Mouse (Mus musculus) MEL (cell line): ENCODE results near the gene Olfr47. TPM values are rescaled to one million over a fixed set of nuclear protein-coding genes. Genes with fewer than 3 reads are reported as not detected.
A peak's percentile ranks its signal among the peaks of the same experiment; 100 is the strongest.

Experiments
- DNase-seq: peaks from one replicate; pipeline ENCODE4 v3.0.0; 2011; ENCODE audit warnings: low read depth, low spot score
- H3K27ac ChIP-seq: 2 replicates; pipeline ENCODE4 v1.5.1; 2012; ENCODE audit warnings: low read depth, mild to moderate bottlenecking, control low read depth, low read length, moderate library complexity; ENCODE audit not compliant: control insufficient read depth
- H3K27me3 ChIP-seq, 2 experiments: fragments of 150-350 bp in 1 of 2; sonication (generic) in 1 of 2; 2 replicates each; pipeline ENCODE4 v1.6.1; 2012; ENCODE audit warnings: low read length in 2 of 2, mild to moderate bottlenecking in 2 of 2, improper control_type of control experiment in 1 of 2, moderate library complexity in 1 of 2; ENCODE audit not compliant: insufficient read depth in 2 of 2, control insufficient read depth in 1 of 2
- H3K36me3 ChIP-seq, 2 experiments: 2 replicates each; pipeline ENCODE4 v1.6.1; 2012 to 2014; ENCODE audit warnings: low read length in 2 of 2, improper control_type of control experiment in 1 of 2, inconsistent platforms in 1 of 2, mild to moderate bottlenecking in 1 of 2; ENCODE audit not compliant: insufficient read depth in 2 of 2, control insufficient read depth in 1 of 2
- H3K4me1 ChIP-seq, 2 experiments: fragments of 150-350 bp in 1 of 2; sonication (generic) in 1 of 2; 2 replicates each; pipeline ENCODE4 v1.6.1; 2012; ENCODE audit warnings: low read length in 2 of 2, improper control_type of control experiment in 1 of 2, mild to moderate bottlenecking in 1 of 2; ENCODE audit not compliant: insufficient read depth in 2 of 2, control insufficient read depth in 1 of 2
- H3K4me3 ChIP-seq, 2 experiments: fragments of 150-350 bp in 1 of 2; sonication (generic) in 1 of 2; 2 replicates each; pipeline ENCODE4 v1.5.1; 2012; ENCODE audit warnings: low read depth in 2 of 2, low read length in 2 of 2, mild to moderate bottlenecking in 2 of 2, moderate library complexity in 2 of 2, control low read depth in 1 of 2, improper control_type of control experiment in 1 of 2; ENCODE audit not compliant: control insufficient read depth in 1 of 2, insufficient read depth in 1 of 2
- H3K79me2 ChIP-seq: 2 replicates; pipeline ENCODE4 v1.6.1; 2012; ENCODE audit warnings: mild to moderate bottlenecking, low read length, moderate library complexity; ENCODE audit not compliant: control insufficient read depth, poor library complexity, insufficient read depth
- H3K9ac ChIP-seq: 2 replicates; pipeline ENCODE4 v1.6.1; 2012; ENCODE audit warnings: low read depth, mild to moderate bottlenecking, control low read depth, low read length, moderate library complexity; ENCODE audit not compliant: control insufficient read depth, poor library complexity, severe bottlenecking
- H3K9me3 ChIP-seq: fragments of 150-350 bp; sonication (generic); replicated peaks from 2 replicates; pipeline ENCODE4 v1.6.1; 2012; ENCODE audit warnings: mild to moderate bottlenecking, low read length, improper control_type of control experiment, moderate library complexity; ENCODE audit not compliant: insufficient read depth
- CHD1 ChIP-seq: IDR thresholded peaks from 2 replicates; pipeline ENCODE4 v1.6.1; 2012; ENCODE audit warnings: low read depth, mild to moderate bottlenecking, inconsistent platforms, low read length, improper control_type of control experiment
- CTCF ChIP-seq, 3 experiments: IDR thresholded peaks in 2 of 3; conservative IDR thresholded peaks in 1 of 3; 2 replicates each; pipeline ENCODE4 v1.5.1; 2011 to 2012; ENCODE audit warnings: low read length in 3 of 3, low read depth in 2 of 3, mild to moderate bottlenecking in 2 of 3, improper control_type of control experiment in 1 of 3, inconsistent platforms in 1 of 3, mixed read lengths in 1 of 3, moderate library complexity in 1 of 3; ENCODE audit not compliant: control insufficient read depth in 1 of 3, insufficient read depth in 1 of 3, poor library complexity in 1 of 3, severe bottlenecking in 1 of 3
- E2F4 ChIP-seq: IDR thresholded peaks from 2 replicates; pipeline ENCODE4 v1.6.1; 2011; ENCODE audit warnings: low read depth, low read length, improper control_type of control experiment, borderline replicate concordance
- GABPA ChIP-seq: IDR thresholded peaks from 2 replicates; pipeline ENCODE4 v1.6.1; 2012; ENCODE audit warnings: low read depth, mild to moderate bottlenecking, inconsistent platforms, low read length, improper control_type of control experiment, moderate library complexity
- GATA1 ChIP-seq: IDR thresholded peaks from 2 replicates; pipeline ENCODE4 v1.6.1; 2011; ENCODE audit warnings: low read depth, low read length, improper control_type of control experiment
- KAT2A ChIP-seq: conservative IDR thresholded peaks from 2 replicates; pipeline ENCODE4 v1.6.1; 2012; ENCODE audit warnings: low read depth, low read length, improper control_type of control experiment, inconsistent platforms
- MAFK ChIP-seq: IDR thresholded peaks from 2 replicates; pipeline ENCODE4 v1.6.1; 2011; ENCODE audit warnings: low read depth, mild to moderate bottlenecking, low read length, improper control_type of control experiment, borderline replicate concordance
- MXI1 ChIP-seq: IDR thresholded peaks from 2 replicates; pipeline ENCODE4 v1.6.1; 2011; ENCODE audit warnings: mild to moderate bottlenecking, low read depth, low read length, improper control_type of control experiment
- MYC ChIP-seq: IDR thresholded peaks from 2 replicates; pipeline ENCODE4 v1.6.1; 2011; ENCODE audit warnings: low read depth, mild to moderate bottlenecking, low read length, improper control_type of control experiment, moderate library complexity
- NELFE ChIP-seq: IDR thresholded peaks from 2 replicates; pipeline ENCODE4 v1.6.1; 2011; ENCODE audit warnings: low read depth, low read length, improper control_type of control experiment
- POLR2A ChIP-seq, 2 experiments: IDR thresholded peaks; 2 replicates each; pipeline ENCODE4 v1.6.1; 2011 to 2012; ENCODE audit warnings: low read length in 2 of 2, mild to moderate bottlenecking in 2 of 2, control low read depth in 1 of 2, improper control_type of control experiment in 1 of 2, low read depth in 1 of 2, moderate library complexity in 1 of 2; ENCODE audit not compliant: control insufficient read depth in 1 of 2, insufficient read depth in 1 of 2, poor library complexity in 1 of 2
- POLR2AphosphoS2 ChIP-seq: IDR thresholded peaks from 2 replicates; pipeline ENCODE4 v1.6.1; 2011; ENCODE audit warnings: low read length, improper control_type of control experiment
- POLR2AphosphoS5 ChIP-seq: IDR thresholded peaks from 2 replicates; pipeline ENCODE4 v1.6.1; 2012; ENCODE audit warnings: low read depth, borderline replicate concordance, mild to moderate bottlenecking, inconsistent platforms, low read length, moderate library complexity, mixed read lengths
- RAD21 ChIP-seq: IDR thresholded peaks from 2 replicates; pipeline ENCODE4 v1.6.1; 2011; ENCODE audit warnings: mild to moderate bottlenecking, low read depth, low read length, improper control_type of control experiment
- SIN3A ChIP-seq: IDR thresholded peaks from 2 replicates; pipeline ENCODE4 v1.6.1; 2012; ENCODE audit warnings: low read length, improper control_type of control experiment, inconsistent platforms
- TAL1 ChIP-seq: IDR thresholded peaks from 2 replicates; pipeline ENCODE4 v1.6.1; 2012; ENCODE audit warnings: mild to moderate bottlenecking, inconsistent platforms, low read length, moderate library complexity, mixed read lengths
- TBP ChIP-seq: IDR thresholded peaks from 2 replicates; pipeline ENCODE4 v1.8.0; 2011; ENCODE audit warnings: low read depth, low read length, improper control_type of control experiment
- UBTF ChIP-seq: IDR thresholded peaks from 2 replicates; pipeline ENCODE4 v1.6.1; 2012; ENCODE audit warnings: low read depth, mild to moderate bottlenecking, inconsistent platforms, low read length, improper control_type of control experiment, moderate library complexity, borderline replicate concordance; ENCODE audit not compliant: insufficient read depth
- ZMIZ1 ChIP-seq: IDR thresholded peaks from 2 replicates; pipeline ENCODE4 v1.6.1; 2012; ENCODE audit warnings: low read depth, mild to moderate bottlenecking, inconsistent platforms, low read length, improper control_type of control experiment, moderate library complexity
- polyA plus RNA-seq, 2 experiments: library from polyadenylated mRNA; stranded (reverse) in 1 of 2; unstranded in 1 of 2; fragments of >175 nt in 1 of 2; fragments of >200 nt in 1 of 2; gene quantifications; 2 replicates each; pipeline versions ENCODE4 v1.2.1 to v1.2.4; 2012; ENCODE audit warnings: low replicate concordance in 2 of 2, low read depth in 1 of 2; ENCODE audit not compliant: insufficient read length in 2 of 2, insufficient read depth in 1 of 2, missing spikeins in 1 of 2
- total RNA-seq: library from RNA; depleted of rRNA; stranded (reverse); fragments of 300-350 nt; gene quantifications from 2 replicates; pipeline ENCODE4 v1.2.3, GENCODE M21; 2012

Gene Olfr47
- total and polyA plus RNA-seq, 3 experiments, result not detected

DNA sequence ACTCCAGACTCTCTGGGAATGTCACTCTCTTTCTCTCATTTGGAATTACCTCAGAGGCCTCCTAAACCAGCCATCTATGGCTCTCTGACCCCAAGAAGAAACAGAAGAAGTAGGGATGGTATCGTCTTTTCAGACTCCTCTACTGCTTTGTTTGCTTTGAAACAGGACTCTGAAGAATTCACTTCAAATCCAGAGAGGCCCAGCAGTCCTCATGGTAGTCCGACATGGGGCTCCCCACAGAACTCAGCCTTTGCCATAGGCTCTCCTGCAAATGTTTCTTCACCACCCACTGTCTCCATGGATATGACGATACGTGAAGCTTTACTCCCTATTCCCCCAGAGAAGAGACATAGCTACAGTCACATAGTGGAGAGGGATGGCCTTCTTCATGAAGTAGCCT is 42.8 kb downstream of the Olfr47 start:
- H3K27me3 ChIP-seq, result no peaks in the 10 kb centered on the region
- TF ChIP-seq CHD1, result no peak
- no peak for TF ChIP-seq ZMIZ1
- TF ChIP-seq MAFK, result no peak
- TF ChIP-seq POLR2A (IDR thresholded peaks at IDR 0.05; ENCODE audit: control insufficient read depth in 1 of 2, insufficient read depth in 1 of 2, low read depth in 1 of 2, low read length in 2 of 2, poor library complexity in 1 of 2), result no peak
- TF ChIP-seq NELFE, result no peak
- TF ChIP-seq SIN3A, result no peak
- TF ChIP-seq GATA1, result no peak
- TF ChIP-seq POLR2AphosphoS5, result no peak
- TF ChIP-seq POLR2AphosphoS2, result no peak
- TF ChIP-seq UBTF, result no peak
- TF ChIP-seq CTCF (IDR thresholded peaks at IDR 0.05 in 2 of 3, conservative IDR thresholded peaks at IDR 0.05 in 1 of 3; ENCODE audit: control insufficient read depth in 1 of 3, insufficient read depth in 1 of 3, low read depth in 2 of 3, low read length in 3 of 3, poor library complexity in 1 of 3, severe bottlenecking in 1 of 3), result no peak
- TF ChIP-seq RAD21, result no peak
- TF ChIP-seq TAL1, result no peak
- TF ChIP-seq GABPA, result no peak
- TF ChIP-seq MYC, result no peak
- no peak for TF ChIP-seq TBP
- no peak for TF ChIP-seq E2F4
- no peak for TF ChIP-seq KAT2A
- H3K36me3 ChIP-seq, result no peaks in the 10 kb centered on the region
- H3K27ac ChIP-seq, result no peak overlapping the region
- no peak overlapping the region for H3K9ac ChIP-seq
- DNase-seq, result no peak
- H3K4me3 ChIP-seq, result no peak overlapping the region
- no peaks in the 10 kb centered on the region for H3K4me1 ChIP-seq
- H3K9me3 ChIP-seq, result no peaks in the 10 kb centered on the region
- H3K79me2 ChIP-seq, result no peaks in the 10 kb centered on the region

DNA sequence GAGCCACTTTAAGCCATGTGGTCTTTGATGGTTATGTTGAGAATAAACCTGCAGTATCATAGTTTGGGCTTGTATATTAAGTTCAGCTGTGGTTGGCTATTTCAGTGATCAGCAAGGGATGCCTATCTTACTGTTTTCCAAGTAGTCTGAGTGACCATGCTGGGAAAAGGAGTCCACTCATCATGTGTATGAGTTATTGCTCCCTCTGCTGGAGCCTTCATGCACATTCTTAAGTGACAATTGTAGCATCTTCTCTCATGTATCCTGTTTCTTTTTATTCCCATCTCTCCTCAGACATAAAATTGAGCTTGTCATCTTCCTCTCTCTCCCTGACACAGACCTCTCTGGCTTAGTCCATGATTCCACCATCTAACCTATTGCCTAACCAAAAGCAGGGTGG is 46.9 kb downstream of the Olfr47 start:
- H3K9me3 ChIP-seq, result no peaks in the 10 kb centered on the region
- H3K79me2 ChIP-seq, result no peaks in the 10 kb centered on the region
- H3K9ac ChIP-seq, result no peak overlapping the region
- no peaks in the 10 kb centered on the region for H3K36me3 ChIP-seq
- H3K27me3 ChIP-seq, result no peaks in the 10 kb centered on the region
- no peak for DNase-seq
- H3K4me3 ChIP-seq, result no peak overlapping the region
- H3K27ac ChIP-seq, result no peak overlapping the region
- H3K4me1 ChIP-seq, result no peaks in the 10 kb centered on the region
- peak in 1 of 3 experiments; percentile 21; a peak in 1 of 6 replicates for TF ChIP-seq CTCF (IDR thresholded peaks at IDR 0.05 in 2 of 3, conservative IDR thresholded peaks at IDR 0.05 in 1 of 3; ENCODE audit: control insufficient read depth in 1 of 3, insufficient read depth in 1 of 3, low read depth in 2 of 3, low read length in 3 of 3, poor library complexity in 1 of 3, severe bottlenecking in 1 of 3)
- no peak for TF ChIP-seq MXI1
